Mouse (Mus musculus): ENCODE measurements at regions not wholly inside any gene's neighbourhood (a gene's known extent, or its start where the extent isn't known, plus 50 kb on each side); places are given as distances from the start of the nearest gene placed in this dataset.

DNA sequence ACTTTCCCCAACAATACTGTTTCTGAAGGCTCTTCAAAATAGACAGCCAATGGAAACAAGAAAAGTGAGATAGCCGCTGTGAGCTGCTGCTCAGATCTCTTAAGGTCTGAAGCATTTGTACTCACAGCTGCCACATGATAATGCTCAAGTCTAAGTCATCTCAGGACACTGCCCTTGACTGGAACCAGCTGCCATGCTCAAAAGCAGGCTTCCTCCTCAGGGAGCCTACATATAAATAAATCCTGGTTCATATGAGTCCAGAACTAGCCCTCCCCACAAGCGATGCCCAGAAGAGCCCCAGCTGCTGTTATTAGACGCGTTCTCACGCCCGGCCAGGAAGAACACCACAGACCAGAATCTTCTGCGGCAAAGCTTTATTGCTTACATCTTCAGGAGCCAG, 304.9 kb upstream of the Negr1 start:
- H3K27ac ChIP-seq (replicated peaks) = no peak overlapping the region
- H3K4me3 ChIP-seq = no peak overlapping the region
- ATAC-seq (ENCODE audit: extremely low read depth, insufficient number of reproducible peaks, low FRiP score, low TSS enrichment) = no peak
- H3K9me3 ChIP-seq = no peaks in the 10 kb centered on the region
- no peak overlapping the region for H3K4me2 ChIP-seq
- H3K4me1 ChIP-seq = no peaks in the 10 kb centered on the region
- H3K36me3 ChIP-seq = no peaks in the 10 kb centered on the region
- no peak overlapping the region for H3K9ac ChIP-seq
- 88% methylated on average over 7 of the region's 7 CpGs for WGBS
- H3K27me3 ChIP-seq (replicated peaks) = no peaks in the 10 kb centered on the region

DNA sequence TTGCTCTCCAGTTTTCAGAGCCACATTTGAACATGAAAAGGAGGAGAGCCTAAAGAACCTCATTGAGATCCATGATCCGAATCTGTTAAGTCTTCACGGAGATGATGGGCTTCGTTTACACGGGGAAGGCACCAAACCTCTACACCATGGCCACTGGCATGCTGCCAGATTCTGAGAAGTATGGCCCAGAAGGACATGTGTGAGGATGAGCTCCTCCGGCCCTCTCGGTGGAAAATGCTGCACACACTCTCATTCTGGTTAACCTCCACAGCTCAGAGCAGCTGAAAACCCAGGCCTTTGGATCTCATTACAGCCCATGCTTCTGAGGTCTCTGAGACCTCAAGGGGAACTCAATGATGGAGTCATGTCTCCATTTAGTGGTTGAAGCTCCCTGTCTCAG, 296.9 kb upstream of the Negr1 start:
- Histone ChIP-seq H3K36me3 (no peaks in the 10 kb centered on the region), H3K9me3 (no peaks in the 10 kb centered on the region), H3K27ac (replicated peaks) (no peak overlapping the region), H3K4me3 (no peak overlapping the region), H3K4me1 (no peaks in the 10 kb centered on the region), H3K4me2 (no peak overlapping the region), H3K9ac (no peak overlapping the region), H3K27me3 (replicated peaks) (no peaks in the 10 kb centered on the region)
- WGBS = 80% methylated on average over 6 of the region's 6 CpGs
- no peak for ATAC-seq (ENCODE audit: extremely low read depth, insufficient number of reproducible peaks, low FRiP score, low TSS enrichment)

DNA sequence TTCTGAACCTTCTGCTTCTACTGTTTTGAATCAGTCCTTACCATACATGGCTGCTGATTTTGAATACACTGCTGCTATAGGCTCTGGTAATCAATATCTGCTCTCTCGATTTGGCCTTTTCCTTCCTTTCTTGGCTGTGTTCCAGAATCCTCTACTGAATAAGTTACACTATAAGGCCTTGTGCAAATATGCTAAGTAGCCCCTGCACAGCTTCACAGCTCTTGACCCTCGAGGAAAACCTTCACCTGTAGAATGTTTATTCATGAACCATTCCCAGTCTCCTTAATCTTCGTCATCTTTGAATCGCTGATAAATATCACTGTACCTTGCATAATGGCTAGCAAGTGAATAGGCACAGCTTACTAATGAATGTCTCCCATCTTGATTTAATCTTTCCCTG, 293.9 kb upstream of the Negr1 start:
- no peak overlapping the region for H3K9ac ChIP-seq
- WGBS = 68% methylated on average over 4 of the region's 4 CpGs
- ATAC-seq (ENCODE audit: extremely low read depth, insufficient number of reproducible peaks, low FRiP score, low TSS enrichment) = no peak
- no peak overlapping the region for H3K4me3 ChIP-seq
- no peak overlapping the region for H3K4me2 ChIP-seq
- no peaks in the 10 kb centered on the region for H3K36me3 ChIP-seq
- no peak overlapping the region for H3K27ac ChIP-seq (replicated peaks)
- no peaks in the 10 kb centered on the region for H3K4me1 ChIP-seq
- H3K9me3 ChIP-seq = no peaks in the 10 kb centered on the region
- H3K27me3 ChIP-seq (replicated peaks) = no peaks in the 10 kb centered on the region

DNA sequence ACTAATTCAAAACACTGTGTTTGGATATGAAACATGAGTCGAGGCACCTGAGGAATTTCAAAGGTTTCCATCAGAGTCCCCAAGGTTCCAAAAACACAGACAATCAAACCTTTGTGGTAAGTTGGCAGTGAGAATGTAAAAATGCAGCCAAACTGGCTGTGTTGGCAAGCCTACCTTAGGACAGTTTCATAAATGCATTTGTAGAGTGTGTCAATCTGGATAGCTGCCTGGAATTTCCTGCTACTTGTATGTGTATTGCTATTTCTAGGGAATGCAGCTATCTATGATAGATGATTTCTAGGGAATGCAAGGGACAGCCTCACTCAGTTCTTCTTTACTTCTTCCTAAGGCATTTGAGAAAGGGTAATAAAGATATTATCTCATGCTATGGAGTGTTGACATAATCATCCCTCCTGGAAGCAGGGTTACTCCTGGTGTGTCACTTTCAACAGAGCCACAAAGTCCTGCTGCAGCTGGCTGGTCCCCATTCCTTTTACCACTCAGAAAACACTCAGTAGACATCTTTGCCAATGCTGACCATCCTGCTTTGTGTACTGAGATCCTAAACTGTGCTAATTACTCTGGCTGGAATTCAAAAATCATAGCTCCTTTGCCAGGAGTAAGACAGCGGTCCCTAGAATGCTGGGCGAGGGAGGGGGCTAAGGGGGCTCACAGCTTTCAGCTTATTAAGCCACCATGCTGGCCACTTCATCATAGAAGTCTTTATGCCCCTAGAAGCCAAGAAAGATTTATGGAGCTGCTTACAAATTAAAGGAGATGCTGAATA, 261.4 kb upstream of the Negr1 start:
- H3K4me1 ChIP-seq = peaks cover 8% of the 10 kb centered on the region
- ATAC-seq (ENCODE audit: extremely low read depth, insufficient number of reproducible peaks, low FRiP score, low TSS enrichment) = no peak

DNA sequence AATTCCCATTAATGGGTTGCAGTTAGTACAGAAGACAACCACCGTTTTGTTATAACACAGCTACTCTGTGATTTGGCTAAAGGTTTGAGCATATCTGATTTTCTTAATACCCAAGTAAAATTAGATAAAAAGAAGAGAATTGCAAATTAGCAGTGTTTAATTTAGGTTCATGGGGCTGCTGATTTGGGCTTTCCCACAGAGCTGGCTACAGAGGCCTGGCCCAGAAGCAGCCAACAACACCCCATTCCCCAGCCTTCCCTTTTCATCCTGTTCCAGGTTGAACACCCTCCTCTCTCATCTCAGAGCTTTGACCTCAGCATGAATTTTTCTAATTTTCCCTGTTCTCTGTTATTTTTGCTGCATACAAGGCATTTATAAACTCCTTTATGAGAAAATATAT, 260.3 kb upstream of the Negr1 start:
- Histone ChIP-seq H3K27ac (replicated peaks) (no peak overlapping the region), H3K36me3 (no peaks in the 10 kb centered on the region), H3K4me3 (no peak overlapping the region), H3K9ac (no peak overlapping the region), H3K9me3 (no peaks in the 10 kb centered on the region), H3K4me2 (no peak overlapping the region), H3K27me3 (replicated peaks) (no peaks in the 10 kb centered on the region), H3K4me1 (peaks cover 8% of the 10 kb centered on the region)
- WGBS = 88% methylated on average over 1 of the region's 1 CpGs
- ATAC-seq (ENCODE audit: extremely low read depth, insufficient number of reproducible peaks, low FRiP score, low TSS enrichment) = no peak

More for the DNA sequence above, 261.4 kb upstream of the Negr1 start:
- Histone ChIP-seq H3K4me3 (no peak overlapping the region), H3K9ac (no peak overlapping the region), H3K27ac (replicated peaks) (no peak overlapping the region), H3K4me2 (no peak overlapping the region), H3K27me3 (replicated peaks) (no peaks in the 10 kb centered on the region), H3K36me3 (no peaks in the 10 kb centered on the region), H3K9me3 (no peaks in the 10 kb centered on the region)
- 66% methylated on average over 3 of the region's 3 CpGs for WGBS

DNA sequence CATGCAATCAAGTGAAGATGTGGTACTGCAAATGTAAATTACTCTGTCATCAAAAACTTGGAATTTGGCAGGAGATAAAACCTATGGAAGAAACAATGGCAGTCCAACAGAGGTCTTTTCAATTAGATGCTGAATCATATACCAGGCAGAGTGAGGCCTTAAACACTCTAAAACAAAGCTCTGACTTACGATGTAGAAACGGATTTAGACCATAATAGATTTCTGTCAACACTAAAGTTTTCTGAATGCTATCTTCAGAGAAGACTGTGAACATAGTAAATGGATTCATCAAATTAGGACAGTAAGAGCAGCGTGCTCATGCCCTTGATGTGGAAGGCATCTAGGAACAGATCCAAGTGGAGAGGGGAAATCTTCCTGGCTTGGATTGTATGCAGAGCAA, 259.8 kb upstream of the Negr1 start:
- peaks cover 8% of the 10 kb centered on the region for H3K4me1 ChIP-seq
- no peaks in the 10 kb centered on the region for H3K9me3 ChIP-seq
- H3K27ac ChIP-seq (replicated peaks) = no peak overlapping the region
- no peak for ATAC-seq (ENCODE audit: extremely low read depth, insufficient number of reproducible peaks, low FRiP score, low TSS enrichment)
- no peaks in the 10 kb centered on the region for H3K36me3 ChIP-seq
- no peak overlapping the region for H3K4me3 ChIP-seq
- 64% methylated on average over 3 of the region's 3 CpGs for WGBS
- H3K4me2 ChIP-seq = no peak overlapping the region
- no peaks in the 10 kb centered on the region for H3K27me3 ChIP-seq (replicated peaks)
- no peak overlapping the region for H3K9ac ChIP-seq

DNA sequence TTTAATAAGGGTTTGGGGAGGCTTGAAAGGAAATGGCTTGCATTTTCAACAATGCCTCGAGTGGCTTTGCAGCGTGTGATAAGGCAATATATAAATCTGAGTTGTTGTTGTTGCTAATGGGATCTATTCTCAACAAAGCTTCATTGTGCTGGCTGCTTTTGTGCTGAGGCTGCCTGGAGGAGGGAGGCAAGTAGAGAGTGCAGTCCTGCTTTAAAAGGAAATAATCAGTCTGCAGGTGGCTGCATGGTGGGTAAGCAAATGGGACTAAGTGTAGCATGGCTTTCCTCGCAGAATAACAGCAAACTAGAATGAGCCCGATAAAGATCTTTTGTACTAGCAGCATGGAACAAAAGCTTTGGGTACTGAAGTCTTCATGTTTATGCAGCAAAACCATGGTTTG, 257.4 kb upstream of the Negr1 start:
- WGBS = 58% methylated on average over 4 of the region's 4 CpGs
- no peak overlapping the region for H3K9ac ChIP-seq
- ATAC-seq (ENCODE audit: extremely low read depth, insufficient number of reproducible peaks, low FRiP score, low TSS enrichment) = no peak

DNA sequence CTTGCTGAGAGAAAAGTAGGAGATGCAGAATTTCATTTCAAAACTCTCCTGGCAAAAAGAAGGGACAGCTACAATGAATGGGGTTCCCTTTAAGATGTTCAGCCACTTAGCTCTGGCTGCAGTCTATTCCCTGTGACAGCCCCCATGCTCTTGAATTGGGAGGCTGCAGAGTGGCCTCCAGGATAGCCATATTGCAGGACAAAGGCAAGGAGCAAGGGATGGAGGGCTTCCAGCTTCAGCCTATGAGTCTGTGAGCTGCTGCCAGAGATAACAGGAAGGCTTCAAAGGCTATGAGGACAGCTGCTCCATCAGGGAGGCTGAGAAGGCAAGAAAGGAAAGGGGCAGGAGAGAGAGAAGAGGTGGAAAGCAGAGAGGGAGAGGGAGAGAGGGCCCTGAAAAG, 256.5 kb upstream of the Negr1 start:
- Histone ChIP-seq H3K36me3 (no peaks in the 10 kb centered on the region), H3K27me3 (replicated peaks) (no peaks in the 10 kb centered on the region), H3K9me3 (no peaks in the 10 kb centered on the region), H3K4me3 (no peak overlapping the region), H3K4me1 (peaks cover 5% of the 10 kb centered on the region), H3K27ac (replicated peaks) (no peak overlapping the region), H3K4me2 (no peak overlapping the region), H3K9ac (no peak overlapping the region)
- no peak for ATAC-seq (ENCODE audit: extremely low read depth, insufficient number of reproducible peaks, low FRiP score, low TSS enrichment)

More for the DNA sequence above, 257.4 kb upstream of the Negr1 start:
- no peak overlapping the region for H3K4me2 ChIP-seq
- H3K36me3 ChIP-seq = no peaks in the 10 kb centered on the region
- H3K27me3 ChIP-seq (replicated peaks) = no peaks in the 10 kb centered on the region
- H3K4me1 ChIP-seq = peaks cover 8% of the 10 kb centered on the region
- no peak overlapping the region for H3K4me3 ChIP-seq
- H3K27ac ChIP-seq (replicated peaks) = no peak overlapping the region
- H3K9me3 ChIP-seq = no peaks in the 10 kb centered on the region

DNA sequence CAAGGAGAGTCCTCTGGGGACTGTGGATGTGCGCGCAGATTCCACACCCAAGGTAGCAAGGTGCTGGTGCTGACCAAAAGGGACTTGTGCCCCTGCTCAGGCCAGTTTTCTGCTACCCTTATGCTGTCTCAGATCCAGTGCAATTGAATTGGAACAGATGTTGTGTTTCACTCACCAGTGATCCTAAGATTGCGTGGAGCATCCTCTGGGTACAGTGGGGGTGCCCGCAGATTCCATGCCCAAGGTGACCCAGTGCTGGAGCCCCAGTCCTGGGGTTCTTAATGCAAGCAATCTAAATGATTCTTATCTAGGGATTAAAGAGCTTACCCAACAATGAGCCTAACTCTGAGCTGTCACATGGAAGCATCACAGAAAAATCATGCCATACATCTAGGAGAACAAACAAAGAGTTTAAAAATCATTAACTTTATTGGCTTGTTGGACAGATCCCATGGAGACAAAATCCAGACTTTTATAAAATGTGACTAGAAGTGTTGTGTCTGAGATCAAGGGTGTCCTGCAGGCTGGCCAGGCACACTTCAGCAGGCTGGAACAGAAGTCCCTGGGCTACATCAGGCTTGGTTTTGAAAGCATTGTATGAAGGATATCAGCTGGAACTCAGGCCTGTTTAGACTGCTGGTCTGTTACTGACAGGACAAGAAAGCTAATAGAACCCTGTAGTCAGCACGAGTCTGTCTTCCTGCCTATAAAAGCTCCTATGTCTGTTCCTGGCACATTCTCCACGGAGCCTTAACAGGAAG, 226.4 kb upstream of the Negr1 start:
- no peaks in the 10 kb centered on the region for H3K36me3 ChIP-seq
- no peak overlapping the region for H3K9ac ChIP-seq
- H3K27me3 ChIP-seq (replicated peaks) = no peaks in the 10 kb centered on the region
- H3K4me1 ChIP-seq = no peaks in the 10 kb centered on the region
- no peak for ATAC-seq (ENCODE audit: extremely low read depth, insufficient number of reproducible peaks, low FRiP score, low TSS enrichment)
- no peak overlapping the region for H3K4me2 ChIP-seq
- no peak overlapping the region for H3K4me3 ChIP-seq
- WGBS = 66% methylated on average over 6 of the region's 6 CpGs
- no peaks in the 10 kb centered on the region for H3K9me3 ChIP-seq
- H3K27ac ChIP-seq (replicated peaks) = no peak overlapping the region

DNA sequence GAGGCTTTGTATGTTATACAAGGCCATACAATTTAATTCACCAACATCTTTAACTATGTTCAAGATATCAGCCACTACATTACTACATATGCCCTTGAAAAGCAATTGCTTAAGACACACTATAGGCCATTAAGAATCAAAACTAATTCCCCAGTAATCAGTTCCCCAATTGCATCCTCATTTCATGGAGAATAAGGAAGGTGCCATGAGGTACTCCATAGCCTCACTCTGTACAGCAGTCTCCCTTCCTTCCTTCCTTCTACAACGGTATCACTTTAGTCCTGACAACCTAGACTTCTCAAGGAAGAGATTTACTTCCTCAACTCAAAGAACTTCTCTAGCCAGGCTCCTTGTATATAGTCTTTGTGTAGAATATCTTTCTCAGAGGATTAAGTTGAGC, 220.1 kb upstream of the Negr1 start:
- Histone ChIP-seq H3K9ac (no peak overlapping the region), H3K4me3 (no peak overlapping the region), H3K9me3 (no peaks in the 10 kb centered on the region), H3K27me3 (replicated peaks) (no peaks in the 10 kb centered on the region), H3K36me3 (no peaks in the 10 kb centered on the region), H3K27ac (replicated peaks) (no peak overlapping the region), H3K4me2 (no peak overlapping the region), H3K4me1 (no peaks in the 10 kb centered on the region)
- no peak for ATAC-seq (ENCODE audit: extremely low read depth, insufficient number of reproducible peaks, low FRiP score, low TSS enrichment)
- WGBS = 72% methylated on average over 1 of the region's 1 CpGs

DNA sequence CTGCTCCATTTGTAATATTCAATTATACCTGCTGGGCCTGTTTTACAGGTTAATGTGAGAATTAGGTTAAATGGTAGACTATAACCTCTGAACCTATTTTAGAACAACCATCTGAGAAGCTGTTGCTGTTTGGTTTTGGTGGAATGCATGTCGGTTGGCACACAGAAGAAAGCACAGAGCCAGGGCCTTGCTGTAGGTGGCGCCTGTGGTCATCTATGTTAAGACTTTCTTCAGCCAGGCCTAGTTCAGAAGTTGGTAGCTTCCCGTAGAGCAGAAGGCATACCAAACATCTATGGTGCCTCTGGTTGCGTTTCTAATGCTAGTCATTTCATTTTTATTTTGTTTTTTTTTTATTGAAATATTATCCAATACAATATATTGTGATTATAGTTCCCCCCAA, 209.9 kb upstream of the Negr1 start:
- Histone ChIP-seq H3K27me3 (replicated peaks) (no peaks in the 10 kb centered on the region), H3K36me3 (no peaks in the 10 kb centered on the region), H3K4me1 (no peaks in the 10 kb centered on the region), H3K9ac (no peak overlapping the region), H3K4me3 (no peak overlapping the region), H3K4me2 (no peak overlapping the region), H3K27ac (replicated peaks) (no peak overlapping the region), H3K9me3 (no peaks in the 10 kb centered on the region)
- ATAC-seq (ENCODE audit: extremely low read depth, insufficient number of reproducible peaks, low FRiP score, low TSS enrichment) = no peak
- 47% methylated on average over 4 of the region's 4 CpGs for WGBS

DNA sequence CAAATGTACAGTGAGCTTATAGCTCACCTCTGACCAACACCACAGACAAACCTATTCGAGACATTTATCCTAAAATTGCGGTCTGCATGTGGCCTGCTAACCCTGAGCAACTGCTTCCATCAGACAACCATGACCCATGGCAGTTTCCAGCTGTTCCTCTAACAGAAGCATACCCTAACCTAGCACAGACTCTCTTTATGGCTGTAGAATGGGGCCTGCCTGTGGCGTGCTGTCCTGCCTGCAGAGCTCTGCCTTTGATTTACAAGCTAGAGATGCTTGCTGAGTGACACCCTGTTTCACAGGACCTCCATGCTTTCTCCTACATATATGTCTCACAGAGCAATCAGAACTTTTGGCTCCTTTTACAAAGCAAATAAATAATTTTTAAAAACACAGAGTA, 208.2 kb upstream of the Negr1 start:
- Histone ChIP-seq H3K9ac (no peak overlapping the region), H3K4me1 (no peaks in the 10 kb centered on the region), H3K4me2 (no peak overlapping the region), H3K9me3 (no peaks in the 10 kb centered on the region), H3K36me3 (no peaks in the 10 kb centered on the region), H3K4me3 (no peak overlapping the region), H3K27me3 (replicated peaks) (no peaks in the 10 kb centered on the region), H3K27ac (replicated peaks) (no peak overlapping the region)
- 60% methylated on average over 3 of the region's 3 CpGs for WGBS
- no peak for ATAC-seq (ENCODE audit: extremely low read depth, insufficient number of reproducible peaks, low FRiP score, low TSS enrichment)

Measured in heart, embryonic 13.5 days (tissue).